ENCODE assay signal across 11 mouse cellular contexts in the genomic region with DNA sequence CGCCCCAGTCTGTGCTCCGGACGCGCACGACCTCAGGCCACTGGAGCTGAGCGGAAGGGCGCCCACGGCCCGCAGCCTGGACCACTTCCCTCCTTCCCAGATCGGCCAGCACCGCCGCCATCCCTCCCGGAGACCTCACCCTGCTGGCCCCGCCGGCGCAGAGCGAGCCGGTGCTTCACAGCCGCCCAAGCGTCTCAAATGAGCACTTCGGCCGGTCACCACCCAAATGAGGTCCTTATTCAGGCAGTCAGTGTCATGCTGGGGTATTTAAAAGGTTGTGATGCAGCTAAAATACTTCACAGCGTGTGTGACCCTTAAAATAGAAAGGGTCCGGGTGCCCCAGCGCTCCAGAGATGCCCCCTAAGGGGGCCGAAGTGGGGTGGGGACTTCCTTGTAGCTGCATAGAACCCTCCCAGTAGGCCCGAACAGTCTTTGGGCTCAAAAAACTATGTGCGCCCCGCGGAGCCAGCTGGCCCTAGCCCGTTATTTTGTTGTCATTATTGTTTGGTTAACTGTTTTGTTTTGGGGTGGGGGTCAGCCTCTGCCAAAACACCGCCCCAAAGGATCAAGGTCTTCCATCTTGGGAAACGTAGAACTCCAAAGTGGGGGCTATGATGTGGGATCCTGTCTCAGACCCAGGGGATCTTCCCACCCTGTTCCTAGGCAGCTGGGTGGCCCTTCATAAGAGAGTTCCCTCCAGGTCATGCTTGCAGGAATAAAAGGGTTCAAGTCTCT. TPM values are rescaled to one million over a fixed set of nuclear protein-coding genes. Genes with fewer than 3 reads are reported as not detected.
A peak's percentile ranks its signal among the peaks of the same experiment; 100 is the strongest.
DNase-seq lines count a peak whose midpoint lies in the region; ATAC-seq lines count a peak whose summit lies in the region.
"Had no signal": no experiment of that assay in that cellular context is flagged by ENCODE, and none has a peak within 500 bp of the region (broad histone marks: within the 10 kb centered on the region; RNA-seq: fewer than 3 reads in every experiment).

No protein-coding gene starts in this region.

- DNase-seq in kidney, postnatal 10 days = peak; percentile 19
- no peak for DNase-seq in kidney, postnatal 14 days
- DNase-seq in embryo, embryonic 9.5 days (ENCODE audit: extremely low spot score) = peak; percentile 72
- peak; percentile 80 for DNase-seq in limb, embryonic 10.5 days (ENCODE audit: low spot score)
- peak; percentile 61 for DNase-seq in neural tube, embryonic 11.5 days (ENCODE audit: low spot score)
- DNase-seq in gastrocnemius, postnatal 4 days (ENCODE audit: low spot score in 2 of 2) = no peak
- no peak for DNase-seq in left cerebral cortex, postnatal 25 days (ENCODE audit: low spot score in 2 of 2)
- DNase-seq: heart, postnatal 10 days; layer of hippocampus, postnatal 36 days; thymus, adult 2 months had no signal

- H3K4me1 ChIP-seq in limb, embryonic 10.5 days = peaks cover 10% of the 10 kb centered on the region
- H3K4me1 ChIP-seq in neural tube, embryonic 11.5 days (ENCODE audit: control insufficient read depth, insufficient read depth, low read length) = no peaks in the 10 kb centered on the region

- H3K9me3 ChIP-seq in limb, embryonic 10.5 days (replicated peaks) = no peaks in the 10 kb centered on the region
- H3K9me3 ChIP-seq in neural tube, embryonic 11.5 days (ENCODE audit: control insufficient read depth, low read length) = no peaks in the 10 kb centered on the region

- H3K36me3 ChIP-seq in limb, embryonic 10.5 days = no peaks in the 10 kb centered on the region
- H3K36me3 ChIP-seq in neural tube, embryonic 11.5 days (ENCODE audit: control insufficient read depth, insufficient read depth, low read length) = no peaks in the 10 kb centered on the region

- peaks cover 96% of the 10 kb centered on the region for H3K27me3 ChIP-seq in limb, embryonic 10.5 days (ENCODE audit: low read depth, poor library complexity, severe bottlenecking)
- peaks cover 91% of the 10 kb centered on the region for H3K27me3 ChIP-seq in neural tube, embryonic 11.5 days (ENCODE audit: control insufficient read depth, insufficient read depth, low read length)

- no peak overlapping the region for H3K4me2 ChIP-seq in neural tube, embryonic 11.5 days (ENCODE audit: low read depth)

- peak; percentile 58; the same call in 1 of the 2 replicates for ATAC-seq in neural tube, embryonic 11.5 days (ENCODE audit: insufficient read depth, low FRiP score, low TSS enrichment)

- peak overlapping the region; percentile 27 for H3K4me3 ChIP-seq in limb, embryonic 10.5 days
- H3K4me3 ChIP-seq in neural tube, embryonic 11.5 days (ENCODE audit: low read depth, low read length) = no peak overlapping the region
- H3K4me3 ChIP-seq: megakaryocyte, embryonic 14.5 days had no signal

- no peak overlapping the region for H3K9ac ChIP-seq in neural tube, embryonic 11.5 days (ENCODE audit: low read length)

- no peak overlapping the region for H3K27ac ChIP-seq in limb, embryonic 10.5 days
- no peak overlapping the region for H3K27ac ChIP-seq in neural tube, embryonic 11.5 days (ENCODE audit: low read depth, low read length)

- intact Hi-C loops in left cerebral cortex, postnatal 25 days (cut with DNase I) = loop anchor here (5.0 kb wide), 2 partner anchors 64 to 464 kb away; no protein-coding TSS in a partner anchor

- under 1% methylated on average over 33 of the region's 33 CpGs for WGBS in limb, embryonic 10.5 days
- under 1% methylated on average over 33 of the region's 33 CpGs for WGBS in neural tube, embryonic 11.5 days

RNA-seq across cellular contexts. Expression of gene Nkx2-1, which starts 15.4 kb away (rescaled TPM):
- not detected in 2 replicates for polyA plus RNA-seq in limb, embryonic 10.5 days (2016; fragmentation: Nextera tagmentation; extraction: Ambion mirVana)
- not detected in 2 replicates for polyA plus RNA-seq in neural tube, embryonic 11.5 days (2014; fragmentation: Nextera tagmentation; extraction: Ambion mirVana)
- total RNA-seq in gastrocnemius, postnatal 4 days (2021) = not detected
- 1 to 10 TPM in 1 of 2 experiments, under 1 TPM in 1; 0.34 to 1.3 TPM for total RNA-seq in left cerebral cortex, postnatal 25 days (2021)
- total RNA-seq: heart, postnatal 10 days had no signal

Comparison
In these comparisons a context has a peak if more than half of its experiments do, and no peak if none do; other contexts are left out.
1. DNase-seq: peak in kidney, postnatal 10 days (single experiment), embryo, embryonic 9.5 days (single experiment), limb, embryonic 10.5 days (single experiment) and neural tube, embryonic 11.5 days (single experiment); none in kidney, postnatal 14 days (single experiment), gastrocnemius, postnatal 4 days (0 of 2) and left cerebral cortex, postnatal 25 days (0 of 2).